Mouse (Mus musculus): Measurements from ENCODE around the gene Dop1b. TPM values are rescaled to one million over a fixed set of nuclear protein-coding genes. Genes with fewer than 3 reads are reported as not detected.
"Not testable (repeated sequence)": the region's sequence is repeated elsewhere in the genome, so short reads cannot be mapped to it uniquely, and the experiment has no call there.

The Dop1b gene
- polyA plus RNA-seq, 1 experiment, result 47.2 TPM

GRCm38 (mm10) chr16:93683508-93684236 lies 28.0 kb upstream of the Dop1b start:
- peaks cover 10% of the 10 kb centered on the region for H3K4me1 ChIP-seq (ENCODE audit: control insufficient read depth, insufficient read depth, low read length)
- H3K4me3 ChIP-seq (ENCODE audit: insufficient read depth, low read length), result peak overlapping the region; percentile 72
- TF ChIP-seq CTCF (IDR thresholded peaks at IDR 0.05; ENCODE audit: low read depth, low read length), result no peak
- no peak for TF ChIP-seq POLR2A (IDR thresholded peaks at IDR 0.05; ENCODE audit: borderline replicate concordance, low read depth, low read length)
- no peak overlapping the region for H3K27ac ChIP-seq (ENCODE audit: insufficient read depth, low read depth, low read length)

GRCm38 (mm10) chr16:93684441-93684840 lies 27.3 kb upstream of the Dop1b start:
- H3K4me1 ChIP-seq (ENCODE audit: control insufficient read depth, insufficient read depth, low read length), result peaks cover 10% of the 10 kb centered on the region
- H3K4me3 ChIP-seq (ENCODE audit: insufficient read depth, low read length), result peak overlapping the region; percentile 2; the same call in 1 of the 2 replicates
- H3K27ac ChIP-seq (ENCODE audit: insufficient read depth, low read depth, low read length), result no peak overlapping the region
- TF ChIP-seq POLR2A (IDR thresholded peaks at IDR 0.05; ENCODE audit: borderline replicate concordance, low read depth, low read length), result no peak
- no peak for TF ChIP-seq CTCF (IDR thresholded peaks at IDR 0.05; ENCODE audit: low read depth, low read length)

- H3K27ac ChIP-seq (ENCODE audit: insufficient read depth, low read depth, low read length); H3K4me3 ChIP-seq (ENCODE audit: insufficient read depth, low read length); H3K4me1 ChIP-seq (ENCODE audit: control insufficient read depth, insufficient read depth, low read length): not testable (repeated sequence)
Measured at GRCm38 (mm10) chr16:93685783-93686182, 25.9 kb upstream of the Dop1b start.

GRCm38 (mm10) chr16:93686421-93686820 lies 25.3 kb upstream of the Dop1b start:
- Histone ChIP-seq H3K27ac (ENCODE audit: insufficient read depth, low read depth, low read length) (no peak overlapping the region), H3K4me3 (ENCODE audit: insufficient read depth, low read length) (no peak overlapping the region), H3K4me1 (ENCODE audit: control insufficient read depth, insufficient read depth, low read length) (peaks cover 13% of the 10 kb centered on the region)
- TF ChIP-seq CTCF (IDR thresholded peaks at IDR 0.05; ENCODE audit: low read depth, low read length), result no peak
- TF ChIP-seq POLR2A (IDR thresholded peaks at IDR 0.05; ENCODE audit: borderline replicate concordance, low read depth, low read length), result no peak

DNA sequence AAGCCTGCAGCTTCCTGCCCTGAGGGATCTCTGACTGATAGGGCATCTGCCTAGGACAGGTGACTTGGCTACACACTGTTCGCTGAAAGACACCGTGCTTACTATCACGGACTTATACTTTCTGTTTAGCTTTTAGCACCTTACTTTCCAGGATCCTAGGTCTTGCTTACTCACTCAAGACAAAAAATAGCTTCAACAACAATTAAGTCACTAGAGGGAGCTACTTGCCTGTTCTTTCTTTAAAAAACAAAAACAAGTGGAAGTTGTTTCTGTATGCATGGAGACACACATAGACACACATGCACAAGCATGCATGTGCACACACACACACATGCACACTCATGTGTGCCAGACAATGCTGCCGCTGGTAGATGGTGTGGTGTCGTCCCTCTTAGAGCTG lies 24.8 kb upstream of the Dop1b start:
- TF ChIP-seq CTCF (IDR thresholded peaks at IDR 0.05; ENCODE audit: low read depth, low read length), result no peak
- TF ChIP-seq POLR2A (IDR thresholded peaks at IDR 0.05; ENCODE audit: borderline replicate concordance, low read depth, low read length), result no peak
- H3K4me3 ChIP-seq (ENCODE audit: insufficient read depth, low read length), result no peak overlapping the region
- no peak overlapping the region for H3K27ac ChIP-seq (ENCODE audit: insufficient read depth, low read depth, low read length)
- peaks cover 14% of the 10 kb centered on the region for H3K4me1 ChIP-seq (ENCODE audit: control insufficient read depth, insufficient read depth, low read length)

- H3K4me1 ChIP-seq (ENCODE audit: control insufficient read depth, insufficient read depth, low read length), result peaks cover 17% of the 10 kb centered on the region
- no peak overlapping the region for H3K4me3 ChIP-seq (ENCODE audit: insufficient read depth, low read length)
- H3K27ac ChIP-seq (ENCODE audit: insufficient read depth, low read depth, low read length), result no peak overlapping the region
- TF ChIP-seq CTCF (IDR thresholded peaks at IDR 0.05; ENCODE audit: low read depth, low read length) (no peak), POLR2A (IDR thresholded peaks at IDR 0.05; ENCODE audit: borderline replicate concordance, low read depth, low read length) (no peak)
Measured at GRCm38 (mm10) chr16:93691206-93691841, 20.4 kb upstream of the Dop1b start.

DNA sequence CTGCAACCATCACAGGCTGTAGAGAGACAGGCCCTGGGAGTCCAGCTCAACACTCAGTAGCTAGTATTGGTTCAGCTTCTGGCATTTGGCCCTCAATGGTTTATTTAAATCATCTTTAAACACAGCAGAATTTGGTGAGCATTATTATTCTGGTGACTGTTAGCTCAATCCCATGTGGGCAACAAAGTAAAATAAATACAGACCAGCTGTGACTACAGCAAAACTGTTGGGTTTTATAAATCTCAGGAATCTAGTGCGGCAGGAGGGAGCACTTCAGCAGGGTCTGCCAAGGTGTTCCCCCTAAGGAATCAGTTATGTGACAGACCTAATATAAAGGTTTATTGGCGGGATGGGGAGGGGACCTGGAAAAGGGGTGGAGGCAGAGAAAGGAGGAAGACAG lies 19.0 kb upstream of the Dop1b start:
- no peak for TF ChIP-seq CTCF (IDR thresholded peaks at IDR 0.05; ENCODE audit: low read depth, low read length)
- TF ChIP-seq POLR2A (IDR thresholded peaks at IDR 0.05; ENCODE audit: borderline replicate concordance, low read depth, low read length), result no peak
- Histone ChIP-seq H3K4me3 (ENCODE audit: insufficient read depth, low read length) (no peak overlapping the region), H3K4me1 (ENCODE audit: control insufficient read depth, insufficient read depth, low read length) (peaks cover 17% of the 10 kb centered on the region)

DNA sequence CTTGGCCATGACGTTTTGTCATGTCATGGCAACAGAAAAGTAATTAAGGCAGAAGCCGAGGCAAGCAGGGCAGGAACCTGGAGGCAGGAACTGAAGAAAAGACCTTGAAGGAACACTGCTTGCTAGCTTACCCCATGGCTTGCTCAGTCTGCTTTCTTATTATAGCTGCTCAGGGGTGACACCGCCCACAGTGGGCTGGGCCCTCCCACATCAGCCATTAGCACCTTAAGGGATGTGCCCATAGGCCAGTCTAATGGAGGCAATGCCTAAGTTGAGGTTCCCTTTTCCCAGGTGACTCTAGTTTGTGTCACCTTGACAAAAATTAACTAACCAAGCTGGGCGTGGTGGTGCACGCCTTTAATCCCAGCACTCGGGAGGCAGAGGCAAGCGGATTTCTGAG lies 4.6 kb upstream of the Dop1b start:
- H3K4me1 ChIP-seq (ENCODE audit: control insufficient read depth, insufficient read depth, low read length), result no peaks in the 10 kb centered on the region
- TF ChIP-seq POLR2A (IDR thresholded peaks at IDR 0.05; ENCODE audit: borderline replicate concordance, low read depth, low read length) (no peak), CTCF (IDR thresholded peaks at IDR 0.05; ENCODE audit: low read depth, low read length) (no peak)
- H3K27ac ChIP-seq (ENCODE audit: insufficient read depth, low read depth, low read length), result no peak overlapping the region
- H3K4me3 ChIP-seq (ENCODE audit: insufficient read depth, low read length), result no peak overlapping the region

More for the DNA sequence above, 19.0 kb upstream of the Dop1b start:
- no peak overlapping the region for H3K27ac ChIP-seq (ENCODE audit: insufficient read depth, low read depth, low read length)

- no peak for TF ChIP-seq POLR2A (IDR thresholded peaks at IDR 0.05; ENCODE audit: borderline replicate concordance, low read depth, low read length)
- no peak for TF ChIP-seq CTCF (IDR thresholded peaks at IDR 0.05; ENCODE audit: low read depth, low read length)
- Histone ChIP-seq H3K4me3 (ENCODE audit: insufficient read depth, low read length) (no peak overlapping the region), H3K4me1 (ENCODE audit: control insufficient read depth, insufficient read depth, low read length) (peaks cover 7% of the 10 kb centered on the region), H3K27ac (ENCODE audit: insufficient read depth, low read depth, low read length) (no peak overlapping the region)
Measured at GRCm38 (mm10) chr16:93709217-93709616, 2.5 kb upstream of the Dop1b start.

- peak overlapping the region; percentile 47 for H3K27ac ChIP-seq (ENCODE audit: insufficient read depth, low read depth, low read length)
Measured at GRCm38 (mm10) chr16:93710924-93711323, 780 bp upstream of the Dop1b start.

More at GRCm38 (mm10) chr16:93710924-93711323, 780 bp upstream of the Dop1b start:
- Histone ChIP-seq H3K4me1 (ENCODE audit: control insufficient read depth, insufficient read depth, low read length) (peaks cover 7% of the 10 kb centered on the region), H3K4me3 (ENCODE audit: insufficient read depth, low read length) (peak overlapping the region; percentile 93)
- TF ChIP-seq CTCF (IDR thresholded peaks at IDR 0.05; ENCODE audit: low read depth, low read length), result peak; percentile 65
- no peak for TF ChIP-seq POLR2A (IDR thresholded peaks at IDR 0.05; ENCODE audit: borderline replicate concordance, low read depth, low read length)
